Mouse (Mus musculus): ENCODE data around the gene Olfr128. TPM values are rescaled to one million over a fixed set of nuclear protein-coding genes. Genes with fewer than 3 reads are reported as not detected.

Olfr128 gene
- polyA plus RNA-seq (2012; rRNA removed; ENCODE audit: low replicate concordance), result not detected in 2 replicates

DNA sequence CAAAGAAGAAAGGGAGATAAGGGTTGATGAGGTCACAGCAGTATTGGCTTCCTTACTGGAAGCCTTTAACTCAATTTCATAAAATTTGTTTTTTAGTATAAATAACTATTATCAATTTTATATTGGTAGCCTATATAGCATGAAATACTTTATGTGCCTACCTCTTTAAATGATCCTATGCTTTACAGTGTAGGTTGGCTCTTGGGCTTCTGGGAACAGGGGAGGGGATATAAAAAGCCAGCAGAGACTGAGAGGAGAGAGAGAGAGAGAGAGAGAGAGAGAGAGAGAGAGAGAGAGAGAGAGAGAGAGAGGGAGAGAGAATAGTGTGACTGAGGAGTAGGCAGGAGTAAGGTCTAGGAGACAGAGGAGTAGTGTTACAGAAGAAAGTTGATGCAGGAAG, at the start of gene Olfr128:
Gene Olfr128, plus strand, starts transcription at position 301 of the 400 bp plus-strand sequence.

DNA sequence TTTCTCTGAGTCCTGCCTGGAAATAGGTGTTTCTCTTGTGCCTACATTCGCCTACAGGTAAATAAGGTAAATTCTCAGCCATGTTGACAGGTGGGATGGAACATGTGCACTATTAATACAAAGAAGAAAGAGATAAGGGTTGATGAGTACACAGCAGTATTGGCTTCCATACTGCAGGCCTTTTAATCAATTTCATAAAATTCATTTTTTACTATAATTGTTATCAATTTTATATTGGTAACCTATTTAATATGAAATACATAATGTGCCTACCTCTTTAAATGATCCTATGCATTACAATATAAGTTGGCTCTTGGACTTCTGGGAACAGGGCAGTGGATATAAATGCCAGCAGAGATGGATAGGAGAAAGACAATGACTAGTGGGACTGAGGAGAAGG, 20.2 kb upstream of the Olfr128 start, which contains the start of gene Olfr127:
Gene Olfr127, plus strand, starts transcription at position 301 of the 400 bp plus-strand sequence.

GRCm38 (mm10) chr17:37952979-37953378, 32.6 kb downstream of the Olfr128 start, which contains the start of gene Olfr761:
Olfr761 (minus strand) TSS chr17:37953079.

Other genes with a start within 250 kb of the Olfr128 start
- not detected in 2 replicates for gene Olfr119, start 224.0 kb upstream of the Olfr128 start, polyA plus RNA-seq (2012; rRNA removed; ENCODE audit: low replicate concordance)
- not detected in 2 replicates for gene Olfr120, start 198.7 kb upstream of the Olfr128 start, polyA plus RNA-seq (2012; rRNA removed; ENCODE audit: low replicate concordance)
- not detected in 2 replicates for gene Olfr121, start 171.7 kb upstream of the Olfr128 start, polyA plus RNA-seq (2012; rRNA removed; ENCODE audit: low replicate concordance)
- not detected in 2 replicates for gene Olfr122, start 151.9 kb upstream of the Olfr128 start, polyA plus RNA-seq (2012; rRNA removed; ENCODE audit: low replicate concordance)
- gene Olfr123, start 127.0 kb upstream of the Olfr128 start, polyA plus RNA-seq (2012; rRNA removed; ENCODE audit: low replicate concordance), result not detected in 2 replicates
- not detected in 2 replicates for gene Olfr124, start 120.7 kb upstream of the Olfr128 start, polyA plus RNA-seq (2012; rRNA removed; ENCODE audit: low replicate concordance)
- not detected in 2 replicates for gene Olfr125, start 87.6 kb upstream of the Olfr128 start, polyA plus RNA-seq (2012; rRNA removed; ENCODE audit: low replicate concordance)
- gene Olfr126, start 73.1 kb upstream of the Olfr128 start, polyA plus RNA-seq (2012; rRNA removed; ENCODE audit: low replicate concordance), result not detected in 2 replicates
- gene Olfr127, start 20.1 kb upstream of the Olfr128 start, polyA plus RNA-seq (2012; rRNA removed; ENCODE audit: low replicate concordance), result not detected in 2 replicates
- gene Olfr761, start 32.5 kb downstream of the Olfr128 start, polyA plus RNA-seq (2012; rRNA removed; ENCODE audit: low replicate concordance), result not detected in 2 replicates
- gene Olfr129, start 139.5 kb downstream of the Olfr128 start, polyA plus RNA-seq (2012; rRNA removed; ENCODE audit: low replicate concordance), result not detected in 2 replicates
- gene Olfr130, start 143.4 kb downstream of the Olfr128 start, polyA plus RNA-seq (2012; rRNA removed; ENCODE audit: low replicate concordance), result not detected in 2 replicates
- gene Olfr131, start 168.1 kb downstream of the Olfr128 start, polyA plus RNA-seq (2012; rRNA removed; ENCODE audit: low replicate concordance), result not detected in 2 replicates
- gene Olfr132, start 214.0 kb downstream of the Olfr128 start, polyA plus RNA-seq (2012; rRNA removed; ENCODE audit: low replicate concordance), result not detected in 2 replicates
- not detected in 2 replicates for gene Olfr133, start 224.7 kb downstream of the Olfr128 start, polyA plus RNA-seq (2012; rRNA removed; ENCODE audit: low replicate concordance)